Mouse (Mus musculus): ENCODE results near the gene Boll. TPM values are rescaled to one million over a fixed set of nuclear protein-coding genes. Genes with fewer than 3 reads are reported as not detected.

Boll gene
- total and polyA plus RNA-seq, 2 experiments from 2014 or later, result 0.49 TPM; not detected in 1

DNA sequence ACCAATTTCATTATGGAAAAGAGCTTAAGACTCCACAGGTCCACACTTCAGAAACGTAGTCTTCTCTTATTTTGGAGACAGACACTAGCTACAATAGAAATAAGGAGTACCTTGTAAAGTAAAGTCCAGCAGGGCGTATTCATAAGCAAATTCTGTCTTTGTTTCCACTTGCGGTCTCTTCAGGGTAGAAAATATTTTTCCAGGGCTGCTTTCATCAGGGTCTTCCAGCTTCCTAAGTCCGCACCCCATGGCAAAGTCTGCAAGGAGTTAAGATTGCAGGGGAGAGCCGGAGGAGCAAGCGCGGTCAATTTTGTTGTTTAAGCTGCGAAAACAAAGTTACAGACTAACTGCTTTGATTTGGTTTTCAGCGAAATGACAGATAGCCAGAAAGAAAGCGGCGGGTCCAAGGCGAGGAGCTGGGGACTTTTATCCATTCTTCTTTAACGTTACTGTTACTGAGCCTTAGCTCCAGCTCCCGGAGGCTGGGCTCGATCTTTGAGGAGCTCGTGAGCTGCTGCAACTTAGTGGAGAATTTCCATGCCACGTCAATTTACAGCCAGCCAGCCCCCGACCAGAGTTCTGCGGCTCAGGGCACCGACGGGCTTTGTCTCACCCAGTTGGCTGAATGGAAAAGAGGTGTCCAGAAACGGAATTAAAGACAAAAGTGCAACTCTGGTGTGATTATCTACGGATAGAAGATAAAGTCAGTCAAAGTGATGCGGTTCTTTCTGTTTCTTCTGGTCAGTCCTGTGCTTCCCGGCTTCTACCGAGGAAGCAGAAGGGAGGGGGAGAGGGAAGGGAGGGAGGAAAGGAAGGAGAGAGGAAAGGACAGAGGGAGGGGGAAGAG, 137.0 kb downstream of the Boll start, which contains the start of gene Rftn2:
Gene Rftn2, minus strand, starts transcription at position 772 of the 847 bp plus-strand sequence.
- 2% methylated on average over 26 of the region's 26 CpGs for WGBS
- H3K9me3 ChIP-seq (ENCODE audit: low read length), result no peaks in the 10 kb centered on the region
- H3K27ac ChIP-seq (ENCODE audit: low read depth, low read length), result peak within 1 kb of the TSS; percentile 44
- H3K4me3 ChIP-seq (ENCODE audit: low read depth, low read length), result peak within 1 kb of the TSS; percentile 38
- peak within 1 kb of the TSS; percentile 40 for H3K9ac ChIP-seq (replicated peaks; ENCODE audit: low read length, poor library complexity, severe bottlenecking)
- no peaks in the 10 kb centered on the region for H3K36me3 ChIP-seq (ENCODE audit: insufficient read depth, low read length)
- ATAC-seq (ENCODE audit: low FRiP score) (no peak), DNase-seq (ENCODE audit: low spot score) (peak; percentile 48)
- no peaks in the 10 kb centered on the region for H3K4me1 ChIP-seq (ENCODE audit: insufficient read depth, low read length)
- H3K27me3 ChIP-seq (ENCODE audit: insufficient read depth, low read length), result no peaks in the 10 kb centered on the region
- TF ChIP-seq CTCF (IDR thresholded peaks at IDR 0.05), result no peak
- peak within 1 kb of the TSS; percentile 59 for H3K4me2 ChIP-seq (ENCODE audit: low read depth, low read length, poor library complexity, severe bottlenecking)

DNA sequence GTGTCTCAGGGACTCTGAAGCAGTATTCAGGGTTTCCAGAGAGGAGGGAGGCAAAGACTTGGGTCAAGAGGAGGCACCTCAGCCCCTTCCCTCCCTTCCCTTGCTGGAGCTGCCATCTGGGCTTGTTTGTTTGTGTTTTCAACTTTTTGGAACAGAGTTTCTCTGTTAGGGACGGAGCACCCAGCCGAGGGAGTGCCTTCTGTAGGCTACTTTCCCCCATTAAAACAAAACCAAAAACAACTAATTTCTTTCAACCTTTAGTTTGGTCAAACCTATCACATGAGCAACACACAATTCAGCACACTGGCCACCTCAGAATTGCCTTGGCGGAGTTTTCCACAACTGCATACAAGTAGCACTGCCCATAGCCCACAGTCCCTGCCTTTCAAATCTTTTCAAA, 137.9 kb downstream of the Boll start:
- ATAC-seq (ENCODE audit: low FRiP score) (no peak), DNase-seq (ENCODE audit: low spot score) (no peak)
- WGBS, result 50% methylated on average over 3 of the region's 3 CpGs
- H3K9me3 ChIP-seq (ENCODE audit: low read length), result no peaks in the 10 kb centered on the region
- no peaks in the 10 kb centered on the region for H3K27me3 ChIP-seq (ENCODE audit: insufficient read depth, low read length)
- peak overlapping the region; percentile 38 for H3K4me3 ChIP-seq (ENCODE audit: low read depth, low read length)
- H3K9ac ChIP-seq (replicated peaks; ENCODE audit: low read length, poor library complexity, severe bottlenecking), result 0 out of 2 replicates have a peak overlapping the region, but pooled peaks have one; percentile 36
- H3K36me3 ChIP-seq (ENCODE audit: insufficient read depth, low read length), result no peaks in the 10 kb centered on the region
- peak overlapping the region; percentile 30 for H3K4me2 ChIP-seq (ENCODE audit: low read depth, low read length, poor library complexity, severe bottlenecking)
- no peaks in the 10 kb centered on the region for H3K4me1 ChIP-seq (ENCODE audit: insufficient read depth, low read length)
- TF ChIP-seq CTCF (IDR thresholded peaks at IDR 0.05), result no peak
- H3K27ac ChIP-seq (ENCODE audit: low read depth, low read length), result peak overlapping the region; percentile 26; the same call in 1 of the 2 replicates

DNA sequence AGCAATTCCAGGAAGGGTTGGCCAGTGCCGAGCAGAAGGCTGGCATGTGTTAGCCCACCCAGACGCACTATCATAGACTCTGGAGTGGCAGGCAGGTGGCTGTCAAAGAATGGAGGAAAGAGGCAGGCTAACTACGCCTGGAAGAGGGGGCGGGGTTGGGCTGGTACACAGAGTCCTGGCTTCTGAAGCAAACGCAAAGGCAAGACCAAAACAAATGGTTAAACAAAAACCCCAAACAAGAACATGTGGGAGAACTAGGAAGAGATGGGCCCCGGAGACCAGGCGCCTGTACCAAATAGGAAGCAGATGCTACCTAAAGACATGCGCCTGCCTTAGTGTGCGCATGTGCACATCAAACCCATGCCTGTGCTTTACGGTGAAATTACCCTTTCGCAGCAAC, 139.2 kb downstream of the Boll start:
- H3K36me3 ChIP-seq (ENCODE audit: insufficient read depth, low read length), result no peaks in the 10 kb centered on the region
- TF ChIP-seq CTCF (IDR thresholded peaks at IDR 0.05), result no peak
- peak overlapping the region; percentile 42 for H3K4me2 ChIP-seq (ENCODE audit: low read depth, low read length, poor library complexity, severe bottlenecking)
- DNase-seq (ENCODE audit: low spot score) (peak; percentile 47), ATAC-seq (ENCODE audit: low FRiP score) (0 out of 2 replicates have a peak, but pooled peaks have one; percentile 55)
- H3K27me3 ChIP-seq (ENCODE audit: insufficient read depth, low read length), result no peaks in the 10 kb centered on the region
- peak overlapping the region; percentile 38 for H3K4me3 ChIP-seq (ENCODE audit: low read depth, low read length)
- H3K27ac ChIP-seq (ENCODE audit: low read depth, low read length), result no peak overlapping the region
- H3K9ac ChIP-seq (replicated peaks; ENCODE audit: low read length, poor library complexity, severe bottlenecking), result no peak overlapping the region
- no peaks in the 10 kb centered on the region for H3K4me1 ChIP-seq (ENCODE audit: insufficient read depth, low read length)
- no peaks in the 10 kb centered on the region for H3K9me3 ChIP-seq (ENCODE audit: low read length)
- 51% methylated on average over 11 of the region's 11 CpGs for WGBS

DNA sequence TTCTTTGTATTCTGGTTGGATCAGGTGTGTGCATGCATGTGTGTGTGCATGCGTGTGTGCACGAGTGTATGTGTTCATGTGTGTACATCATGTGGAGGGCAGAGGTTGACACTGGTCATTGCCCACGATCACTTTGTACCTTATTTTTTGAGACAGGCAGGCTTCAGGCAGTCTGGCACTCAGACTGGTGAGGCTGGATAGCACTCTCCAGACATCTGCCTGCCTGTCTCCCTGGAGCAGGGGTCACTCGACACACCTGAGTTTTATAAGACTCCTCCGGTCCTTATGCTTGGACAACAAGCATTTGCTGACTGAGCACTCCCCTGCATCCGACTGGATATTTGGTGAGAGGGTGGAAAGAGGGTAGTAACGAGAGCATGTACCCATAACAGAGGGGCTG, 140.2 kb downstream of the Boll start:
- Histone ChIP-seq H3K4me3 (ENCODE audit: low read depth, low read length) (no peak overlapping the region), H3K36me3 (ENCODE audit: insufficient read depth, low read length) (no peaks in the 10 kb centered on the region), H3K4me2 (ENCODE audit: low read depth, low read length, poor library complexity, severe bottlenecking) (no peak overlapping the region), H3K27ac (ENCODE audit: low read depth, low read length) (no peak overlapping the region), H3K9ac (replicated peaks; ENCODE audit: low read length, poor library complexity, severe bottlenecking) (no peak overlapping the region), H3K27me3 (ENCODE audit: insufficient read depth, low read length) (no peaks in the 10 kb centered on the region), H3K9me3 (ENCODE audit: low read length) (no peaks in the 10 kb centered on the region), H3K4me1 (ENCODE audit: insufficient read depth, low read length) (no peaks in the 10 kb centered on the region)
- 93% methylated on average over 7 of the region's 7 CpGs for WGBS
- TF ChIP-seq CTCF (IDR thresholded peaks at IDR 0.05), result no peak
- ATAC-seq (ENCODE audit: low FRiP score) (no peak), DNase-seq (ENCODE audit: low spot score) (no peak)

DNA sequence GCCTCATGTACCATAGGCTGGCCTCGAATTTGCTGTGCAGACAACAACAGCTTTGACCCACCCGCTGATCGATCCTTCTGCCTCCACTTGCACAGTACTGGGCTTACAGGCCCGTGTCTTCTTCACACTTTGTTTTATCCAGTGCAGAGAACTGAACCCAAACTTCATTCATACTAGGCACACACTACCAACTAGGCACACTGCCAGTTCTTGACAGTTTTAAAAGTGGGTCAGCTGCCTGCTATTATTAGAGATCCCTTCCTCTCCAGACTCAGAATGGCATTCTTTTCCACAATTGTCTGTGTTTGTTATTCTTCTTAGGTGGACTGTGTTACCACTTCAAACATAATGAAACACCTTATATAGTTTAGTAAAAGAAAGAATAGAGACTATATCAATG, 141.9 kb downstream of the Boll start:
- no peak for TF ChIP-seq CTCF (IDR thresholded peaks at IDR 0.05)
- no peak overlapping the region for H3K9ac ChIP-seq (replicated peaks; ENCODE audit: low read length, poor library complexity, severe bottlenecking)
- H3K36me3 ChIP-seq (ENCODE audit: insufficient read depth, low read length), result no peaks in the 10 kb centered on the region
- no peaks in the 10 kb centered on the region for H3K4me1 ChIP-seq (ENCODE audit: insufficient read depth, low read length)
- no peaks in the 10 kb centered on the region for H3K27me3 ChIP-seq (ENCODE audit: insufficient read depth, low read length)
- 49% methylated on average over 4 of the region's 4 CpGs for WGBS
- peak; percentile 57 for DNase-seq (ENCODE audit: low spot score)
- no peak overlapping the region for H3K27ac ChIP-seq (ENCODE audit: low read depth, low read length)
- ATAC-seq (ENCODE audit: low FRiP score), result no peak
- no peak overlapping the region for H3K4me2 ChIP-seq (ENCODE audit: low read depth, low read length, poor library complexity, severe bottlenecking)
- no peak overlapping the region for H3K4me3 ChIP-seq (ENCODE audit: low read depth, low read length)
- no peaks in the 10 kb centered on the region for H3K9me3 ChIP-seq (ENCODE audit: low read length)

DNA sequence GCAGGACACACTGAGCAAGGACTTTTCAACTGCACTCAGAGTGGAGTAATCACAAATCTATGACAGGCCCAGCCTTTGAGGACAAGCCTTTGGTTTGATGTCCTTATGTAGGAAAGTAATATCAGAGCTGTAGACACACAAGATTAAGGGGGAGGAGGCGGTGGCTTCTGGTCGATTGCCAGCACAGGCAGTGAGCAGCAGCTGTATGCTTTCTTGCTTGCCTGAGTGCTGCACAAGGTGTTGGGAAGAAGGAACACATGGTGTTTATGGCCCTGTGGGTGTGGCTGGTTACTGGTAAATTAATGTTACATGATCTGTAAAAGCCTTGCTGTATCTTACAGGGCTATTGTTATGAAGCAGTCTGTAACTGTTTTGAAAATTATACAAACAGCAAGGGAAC, 146.1 kb downstream of the Boll start:
- 79% methylated on average over 2 of the region's 2 CpGs for WGBS
- Histone ChIP-seq H3K27ac (ENCODE audit: low read depth, low read length) (no peak overlapping the region), H3K36me3 (ENCODE audit: insufficient read depth, low read length) (no peaks in the 10 kb centered on the region), H3K4me2 (ENCODE audit: low read depth, low read length, poor library complexity, severe bottlenecking) (no peak overlapping the region), H3K9ac (replicated peaks; ENCODE audit: low read length, poor library complexity, severe bottlenecking) (no peak overlapping the region), H3K9me3 (ENCODE audit: low read length) (no peaks in the 10 kb centered on the region), H3K4me3 (ENCODE audit: low read depth, low read length) (no peak overlapping the region), H3K4me1 (ENCODE audit: insufficient read depth, low read length) (no peaks in the 10 kb centered on the region), H3K27me3 (ENCODE audit: insufficient read depth, low read length) (no peaks in the 10 kb centered on the region)
- DNase-seq (ENCODE audit: low spot score) (no peak), ATAC-seq (ENCODE audit: low FRiP score) (no peak)
- no peak for TF ChIP-seq CTCF (IDR thresholded peaks at IDR 0.05)
